Mouse (Mus musculus) frontal cortex, postnatal 14 days (tissue): ENCODE data around the gene Ptgdr2.

Experiments
- DNase-seq, 2 experiments: peaks; one replicate each; pipeline ENCODE4 v3.0.0; 2022; ENCODE audit warnings: low spot score in 2 of 2

The Ptgdr2 gene

GRCm38 (mm10) chr19:10975187-10975586 is 38.2 kb downstream of the Ptgdr2 start:
- DNase-seq = no peak

- no peak for DNase-seq
Measured at GRCm38 (mm10) chr19:10976318-10976717, 39.4 kb downstream of the Ptgdr2 start.

GRCm38 (mm10) chr19:10979184-10980168 is 42.5 kb downstream of the Ptgdr2 start:
- DNase-seq = peak; percentile 60 to 71

- DNase-seq = no peak
Measured at GRCm38 (mm10) chr19:10980210-10980609, 43.2 kb downstream of the Ptgdr2 start.

GRCm38 (mm10) chr19:10983146-10983545 is 46.2 kb downstream of the Ptgdr2 start:
- no peak for DNase-seq

GRCm38 (mm10) chr19:10984551-10984950 is 47.6 kb downstream of the Ptgdr2 start:
- no peak for DNase-seq

- no peak for DNase-seq
Measured at GRCm38 (mm10) chr19:10985889-10986288, 48.9 kb downstream of the Ptgdr2 start.

- no peak for DNase-seq
Measured at GRCm38 (mm10) chr19:10988563-10988962, 51.6 kb downstream of the Ptgdr2 start.

- no peak for DNase-seq
Measured at GRCm38 (mm10) chr19:10990751-10991150, 53.8 kb downstream of the Ptgdr2 start.

GRCm38 (mm10) chr19:10991911-10992310 is 55.0 kb downstream of the Ptgdr2 start:
- no peak for DNase-seq
